Mouse (Mus musculus) G1E (cell line): ENCODE data around the gene App.

Experiments used
- CTCF ChIP-seq: IDR thresholded peaks from 2 replicates; pipeline ENCODE4 v1.5.1; 2012; ENCODE audit warnings: low read depth, low read length, inconsistent platforms, mixed read lengths
- GATA1 ChIP-seq: IDR thresholded peaks from 2 replicates; pipeline ENCODE4 v1.6.1; 2012; ENCODE audit warnings: borderline replicate concordance, low read length, inconsistent platforms, mixed read lengths
- POLR2AphosphoS5 ChIP-seq: IDR thresholded peaks from 2 replicates; pipeline ENCODE4 v1.6.1; 2012; ENCODE audit warnings: low read depth, low read length, inconsistent platforms; ENCODE audit not compliant: insufficient replicate concordance
- TAL1 ChIP-seq: conservative IDR thresholded peaks from 2 replicates; pipeline ENCODE4 v1.6.1; 2012; ENCODE audit warnings: low read depth, low read length, inconsistent platforms, mixed read lengths

DNA sequence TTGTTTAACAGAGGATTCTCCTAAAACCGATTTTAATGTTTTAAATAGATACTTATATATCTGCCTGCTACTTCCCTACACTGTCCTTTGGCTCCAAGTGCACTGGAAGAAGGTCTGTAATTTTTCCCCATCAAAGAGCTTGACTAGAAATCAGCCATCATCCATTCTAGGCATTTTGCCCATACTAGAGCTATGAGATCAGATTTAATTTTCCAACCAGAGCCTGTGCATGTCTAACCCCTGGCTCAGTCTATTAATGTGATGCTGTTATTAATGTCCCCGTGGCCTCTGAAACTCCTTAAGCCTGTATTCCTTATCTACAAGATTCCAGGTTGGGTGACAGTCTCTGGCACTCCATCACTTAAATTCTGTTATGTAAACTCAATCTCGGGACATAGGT is 190.1 kb downstream of the App start:
- TF ChIP-seq CTCF = no peak
- no peak for TF ChIP-seq TAL1
- TF ChIP-seq GATA1 = no peak
- TF ChIP-seq POLR2AphosphoS5 = no peak
